Mouse (Mus musculus): ENCODE measurements at regions not wholly inside any gene's neighbourhood (a gene's known extent, or its start where the extent isn't known, plus 50 kb on each side); places are given as distances from the start of the nearest gene placed in this dataset.

DNA sequence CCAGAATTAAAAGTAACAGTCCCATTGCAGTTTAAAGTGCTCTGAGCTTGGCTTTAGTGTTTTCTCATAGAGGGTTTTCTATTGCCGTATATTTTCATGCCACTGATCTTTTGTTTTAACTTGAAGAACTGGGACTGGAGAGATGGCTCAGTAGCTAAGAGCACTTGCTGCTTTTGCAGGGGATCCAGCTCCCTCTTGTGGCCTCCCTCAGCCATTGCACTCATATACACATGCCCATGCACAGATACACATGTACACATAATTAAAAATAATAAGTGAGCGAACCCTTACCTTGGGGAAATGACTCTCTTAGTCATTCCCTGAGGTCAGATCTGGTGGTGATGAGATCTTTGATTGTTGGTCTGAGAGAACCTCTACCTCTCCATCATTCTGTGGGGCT lies 258.9 kb upstream of the Sox2 start:
- ATAC-seq = no peak
- H3K27me3 ChIP-seq (replicated peaks) = no peaks in the 10 kb centered on the region
- 92% methylated on average over 2 of the region's 2 CpGs for WGBS

GRCm38 (mm10) chr3:34384965-34385505 lies 265.2 kb upstream of the Sox2 start:
- no peaks in the 10 kb centered on the region for H3K4me1 ChIP-seq (replicated peaks)
- H3K27me3 ChIP-seq (replicated peaks) = no peaks in the 10 kb centered on the region
- no peaks in the 10 kb centered on the region for H3K36me3 ChIP-seq
- H3K4me2 ChIP-seq (replicated peaks) = no peak overlapping the region
- no peaks in the 10 kb centered on the region for H3K9me3 ChIP-seq
- no peak overlapping the region for H3K9ac ChIP-seq
- H3K4me3 ChIP-seq (replicated peaks) = no peak overlapping the region
- WGBS = 81% methylated on average over 12 of the region's 12 CpGs
- H3K27ac ChIP-seq = no peak overlapping the region
- ATAC-seq = no peak

More for the DNA sequence above, 258.9 kb upstream of the Sox2 start:
- Histone ChIP-seq H3K36me3 (no peaks in the 10 kb centered on the region), H3K4me2 (replicated peaks) (no peak overlapping the region), H3K4me1 (replicated peaks) (no peaks in the 10 kb centered on the region), H3K9me3 (no peaks in the 10 kb centered on the region), H3K9ac (no peak overlapping the region), H3K27ac (no peak overlapping the region), H3K4me3 (replicated peaks) (no peak overlapping the region)

DNA sequence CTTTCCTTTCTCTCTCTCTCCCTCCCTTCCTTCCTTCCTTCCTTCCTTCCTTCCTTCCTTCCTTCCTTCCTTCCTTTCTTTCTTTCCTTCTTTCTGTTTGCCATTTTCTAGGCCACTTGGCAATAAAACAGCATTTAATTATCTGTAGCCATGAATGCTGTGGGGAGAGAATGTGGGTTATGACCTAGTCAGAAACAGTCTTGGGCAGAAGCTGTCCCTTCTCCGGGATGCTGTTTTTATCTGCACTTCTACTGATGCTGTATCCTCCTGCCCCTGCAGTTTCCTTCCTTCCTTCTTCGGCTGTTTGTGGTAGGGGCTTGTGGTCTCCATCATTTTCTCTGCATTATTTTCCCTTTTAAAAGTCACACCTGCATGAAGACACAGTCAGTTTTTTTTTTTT lies 272.3 kb upstream of the Sox2 start:
- H3K9ac ChIP-seq = no peak overlapping the region
- H3K27ac ChIP-seq = no peak overlapping the region
- ATAC-seq = no peak
- H3K4me3 ChIP-seq (replicated peaks) = no peak overlapping the region
- H3K36me3 ChIP-seq = no peaks in the 10 kb centered on the region
- no peaks in the 10 kb centered on the region for H3K9me3 ChIP-seq
- no peak overlapping the region for H3K4me2 ChIP-seq (replicated peaks)
- H3K27me3 ChIP-seq (replicated peaks) = no peaks in the 10 kb centered on the region
- WGBS = 69% methylated on average over 2 of the region's 2 CpGs
- no peaks in the 10 kb centered on the region for H3K4me1 ChIP-seq (replicated peaks)

DNA sequence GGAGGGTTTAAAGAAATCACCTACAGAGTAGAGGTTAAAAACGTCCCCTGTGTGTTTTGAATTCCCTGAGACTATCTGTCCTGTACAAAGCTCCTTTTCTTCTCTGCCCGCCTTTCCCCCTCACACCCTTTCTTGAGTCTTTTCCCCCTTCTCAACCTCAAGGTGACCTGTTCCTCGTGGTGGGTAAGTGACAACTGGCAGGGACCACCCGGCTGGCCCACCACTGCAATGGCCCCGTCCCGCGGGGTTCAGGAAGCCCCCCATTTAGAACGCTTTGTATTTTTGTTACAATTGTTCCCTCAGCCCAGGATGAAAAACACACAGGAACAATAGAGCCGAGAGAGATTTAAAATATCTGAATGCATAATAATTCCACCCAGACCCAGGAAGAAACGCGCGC lies 272.9 kb upstream of the Sox2 start:
- H3K9ac ChIP-seq = no peak overlapping the region
- no peak overlapping the region for H3K4me3 ChIP-seq (replicated peaks)
- H3K36me3 ChIP-seq = no peaks in the 10 kb centered on the region
- no peaks in the 10 kb centered on the region for H3K9me3 ChIP-seq
- no peaks in the 10 kb centered on the region for H3K4me1 ChIP-seq (replicated peaks)
- no peaks in the 10 kb centered on the region for H3K27me3 ChIP-seq (replicated peaks)
- no peak overlapping the region for H3K4me2 ChIP-seq (replicated peaks)
- WGBS = 76% methylated on average over 12 of the region's 12 CpGs
- H3K27ac ChIP-seq = no peak overlapping the region
- ATAC-seq = no peak

DNA sequence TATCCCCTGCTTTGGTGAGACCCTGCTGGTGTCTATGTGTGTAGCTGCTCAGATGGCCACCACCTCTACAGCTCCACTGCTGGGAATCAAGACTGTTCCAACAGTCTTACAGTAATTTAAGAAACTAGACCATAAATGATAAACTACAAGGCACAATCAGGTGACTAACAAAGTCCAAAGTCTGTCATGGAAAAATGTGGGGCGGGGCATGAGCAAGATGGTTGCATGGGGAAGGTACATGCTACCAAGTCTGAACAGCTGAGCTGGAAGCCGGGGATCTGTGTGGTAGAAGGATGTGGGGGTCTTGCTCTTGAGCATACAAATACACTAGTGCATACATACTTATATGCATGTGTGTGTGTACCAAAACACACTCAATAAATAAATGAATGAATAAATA lies 278.8 kb upstream of the Sox2 start:
- H3K4me3 ChIP-seq (replicated peaks) = no peak overlapping the region
- no peaks in the 10 kb centered on the region for H3K9me3 ChIP-seq
- no peak overlapping the region for H3K4me2 ChIP-seq (replicated peaks)
- no peaks in the 10 kb centered on the region for H3K27me3 ChIP-seq (replicated peaks)
- no peaks in the 10 kb centered on the region for H3K36me3 ChIP-seq
- ATAC-seq = peak; percentile 56; the same call in 1 of the 2 replicates
- H3K4me1 ChIP-seq (replicated peaks) = no peaks in the 10 kb centered on the region
- no peak overlapping the region for H3K27ac ChIP-seq
- no peak overlapping the region for H3K9ac ChIP-seq
- WGBS = 87% methylated on average over 2 of the region's 2 CpGs

- H3K36me3 ChIP-seq = no peaks in the 10 kb centered on the region
- H3K9ac ChIP-seq = no peak overlapping the region
- ATAC-seq = no peak
- whole genome bisulfite sequencing = 65% methylated on average over 9 of the region's 9 CpGs
- H3K4me2 ChIP-seq (replicated peaks) = no peak overlapping the region
- H3K4me1 ChIP-seq (replicated peaks) = no peaks in the 10 kb centered on the region
- H3K27me3 ChIP-seq (replicated peaks) = no peaks in the 10 kb centered on the region
- no peak overlapping the region for H3K4me3 ChIP-seq (replicated peaks)
- no peak overlapping the region for H3K27ac ChIP-seq
- no peaks in the 10 kb centered on the region for H3K9me3 ChIP-seq
Observed at GRCm38 (mm10) chr3:34338100-34338499, 257.0 kb upstream of the Dnajc19 start.

DNA sequence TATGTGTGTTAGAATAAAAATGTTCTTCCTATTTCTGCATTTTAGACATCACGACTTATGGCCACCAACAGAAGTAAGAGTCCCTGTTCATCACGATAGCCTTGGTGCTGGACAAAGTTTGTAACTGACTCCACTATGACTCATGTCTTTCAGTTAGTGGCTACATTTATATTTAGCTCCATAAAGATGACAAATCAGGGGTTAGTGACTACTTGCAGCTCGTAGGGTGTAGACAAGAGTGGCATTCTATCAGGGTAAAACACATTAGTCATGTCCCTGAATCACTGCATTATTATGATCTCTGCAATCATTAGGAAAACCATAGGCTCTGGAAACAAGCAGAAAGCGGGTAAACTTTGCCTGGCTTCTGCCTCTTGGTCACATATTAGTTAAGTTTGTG lies 252.4 kb upstream of the Dnajc19 start:
- Histone ChIP-seq H3K4me2 (replicated peaks) (no peak overlapping the region), H3K27me3 (replicated peaks) (no peaks in the 10 kb centered on the region), H3K27ac (no peak overlapping the region), H3K4me1 (replicated peaks) (peaks cover 2% of the 10 kb centered on the region; the same call in 1 of the 2 replicates), H3K4me3 (replicated peaks) (no peak overlapping the region), H3K9me3 (no peaks in the 10 kb centered on the region), H3K36me3 (no peaks in the 10 kb centered on the region), H3K9ac (no peak overlapping the region)
- 72% methylated on average over 4 of the region's 4 CpGs for WGBS
- no peak for ATAC-seq

- peak; percentile 49 for ATAC-seq
- Histone ChIP-seq H3K9ac (no peak overlapping the region), H3K4me3 (replicated peaks) (no peak overlapping the region), H3K27me3 (replicated peaks) (no peaks in the 10 kb centered on the region), H3K36me3 (no peaks in the 10 kb centered on the region), H3K4me2 (replicated peaks) (peak overlapping the region; percentile 26), H3K4me1 (replicated peaks) (peaks cover 2% of the 10 kb centered on the region; the same call in 1 of the 2 replicates), H3K9me3 (no peaks in the 10 kb centered on the region), H3K27ac (no peak overlapping the region)
- WGBS = 21% methylated on average over 5 of the region's 5 CpGs
Observed at GRCm38 (mm10) chr3:34331889-34332276, 250.8 kb upstream of the Dnajc19 start.

GRCm38 (mm10) chr3:34330970-34331888 lies 250.1 kb upstream of the Dnajc19 start:
- H3K36me3 ChIP-seq = no peaks in the 10 kb centered on the region
- H3K27me3 ChIP-seq (replicated peaks) = no peaks in the 10 kb centered on the region
- peaks cover 2% of the 10 kb centered on the region; the same call in 1 of the 2 replicates for H3K4me1 ChIP-seq (replicated peaks)
- H3K4me3 ChIP-seq (replicated peaks) = no peak overlapping the region
- peak overlapping the region; percentile 26 for H3K4me2 ChIP-seq (replicated peaks)
- H3K27ac ChIP-seq = no peak overlapping the region
- no peaks in the 10 kb centered on the region for H3K9me3 ChIP-seq
- no peak overlapping the region for H3K9ac ChIP-seq
- WGBS = 26% methylated on average over 22 of the region's 22 CpGs
- ATAC-seq = peak; percentile 88

DNA sequence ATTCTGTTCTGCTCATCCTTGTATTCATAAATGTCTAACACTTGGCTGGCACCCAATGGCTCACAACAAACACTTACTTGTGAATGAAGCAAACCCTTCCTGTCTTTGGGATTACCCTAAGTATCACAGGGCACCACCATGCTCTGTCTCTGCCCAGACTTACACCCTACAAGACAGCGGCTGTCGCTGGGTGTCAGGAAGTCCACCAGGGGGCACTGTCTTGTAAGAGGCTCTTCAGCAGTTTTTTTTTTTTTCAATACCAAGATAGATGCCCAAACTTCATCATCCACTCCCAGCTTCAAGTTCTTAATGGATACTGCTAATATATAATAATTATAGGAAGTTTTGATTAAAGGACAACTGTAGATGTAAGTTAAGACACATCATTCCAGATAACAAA lies 247.7 kb upstream of the Dnajc19 start:
- no peaks in the 10 kb centered on the region for H3K36me3 ChIP-seq
- no peaks in the 10 kb centered on the region for H3K27me3 ChIP-seq (replicated peaks)
- H3K4me3 ChIP-seq (replicated peaks) = no peak overlapping the region
- H3K4me2 ChIP-seq (replicated peaks) = no peak overlapping the region
- peaks cover 2% of the 10 kb centered on the region; the same call in 1 of the 2 replicates for H3K4me1 ChIP-seq (replicated peaks)
- H3K9me3 ChIP-seq = no peaks in the 10 kb centered on the region
- H3K9ac ChIP-seq = no peak overlapping the region
- H3K27ac ChIP-seq = no peak overlapping the region
- no peak for ATAC-seq
- 18% methylated on average over 2 of the region's 2 CpGs for WGBS

- no peaks in the 10 kb centered on the region for H3K36me3 ChIP-seq
- H3K4me3 ChIP-seq (replicated peaks) = no peak overlapping the region
- H3K4me1 ChIP-seq (replicated peaks) = no peaks in the 10 kb centered on the region
- WGBS = 80% methylated on average over 1 of the region's 1 CpGs
- no peak overlapping the region for H3K27ac ChIP-seq
- no peak overlapping the region for H3K4me2 ChIP-seq (replicated peaks)
- ATAC-seq = no peak
- no peak overlapping the region for H3K9ac ChIP-seq
- no peaks in the 10 kb centered on the region for H3K27me3 ChIP-seq (replicated peaks)
- H3K9me3 ChIP-seq = no peaks in the 10 kb centered on the region
Observed at GRCm38 (mm10) chr3:34325669-34326068, 244.5 kb upstream of the Dnajc19 start.

- Histone ChIP-seq H3K27ac (no peak overlapping the region), H3K4me3 (replicated peaks) (no peak overlapping the region), H3K36me3 (no peaks in the 10 kb centered on the region), H3K9ac (no peak overlapping the region), H3K9me3 (no peaks in the 10 kb centered on the region), H3K4me2 (replicated peaks) (no peak overlapping the region), H3K27me3 (replicated peaks) (no peaks in the 10 kb centered on the region), H3K4me1 (replicated peaks) (no peaks in the 10 kb centered on the region)
- ATAC-seq = no peak
- WGBS = 28% methylated on average over 15 of the region's 15 CpGs
Observed at GRCm38 (mm10) chr3:34322527-34323210, 241.5 kb upstream of the Dnajc19 start.
